Mouse (Mus musculus) forebrain, embryonic 10.5 days (tissue): Measurements from ENCODE around the gene Cactin. TPM values are rescaled to one million over a fixed set of nuclear protein-coding genes. Genes with fewer than 3 reads are reported as not detected.

Experiments used
- DNase-seq: peaks from one replicate; pipeline ENCODE4 v3.0.0-alpha.2; 2017; ENCODE audit warnings: low spot score; ENCODE audit errors: extremely low spot score
- H3K27ac ChIP-seq: fragments of 300-500 bp; sonication (generic); 2 replicates; pipeline ENCODE4 v1.5.1; 2016; ENCODE audit warnings: mild to moderate bottlenecking
- H3K27me3 ChIP-seq: fragments of 300-500 bp; sonication (generic); 2 replicates; pipeline ENCODE4 v1.6.1; 2016; ENCODE audit warnings: mild to moderate bottlenecking; ENCODE audit not compliant: poor library complexity, severe bottlenecking
- H3K36me3 ChIP-seq: fragments of 300-500 bp; sonication (generic); replicated peaks from 2 replicates; pipeline ENCODE4 v1.6.1; 2016; ENCODE audit warnings: mild to moderate bottlenecking, moderate library complexity
- H3K4me1 ChIP-seq: fragments of 300-500 bp; sonication (generic); 2 replicates; pipeline ENCODE4 v1.6.1; 2016
- H3K4me3 ChIP-seq: fragments of 300-500 bp; sonication (generic); 2 replicates; pipeline ENCODE4 v1.5.1; 2016; ENCODE audit warnings: mild to moderate bottlenecking, moderate library complexity
- H3K9me3 ChIP-seq: fragments of 300-500 bp; sonication (generic); 2 replicates; pipeline ENCODE4 v1.6.1; 2016; ENCODE audit warnings: mild to moderate bottlenecking, moderate library complexity
- WGBS: fragments of 180-500 bp; shearing (Covaris S2); methylation state at CpG from one replicate; pipeline ENCODE4 v1.1.7; 2016; 5-methylcytosine and 5-hydroxymethylcytosine counted together
- polyA plus RNA-seq: library from polyadenylated mRNA; unstranded; fragments of >200 nt; fragmentation: Nextera tagmentation; extraction: Ambion mirVana; gene quantifications from 2 replicates; pipeline ENCODE4 v1.2.1, GENCODE M21; 2016

Cactin gene
- polyA plus RNA-seq, 1 experiment from 2014 or later = 56.0 TPM

GRCm38 (mm10) chr10:81314201-81314600 lies 6.7 kb upstream of the Cactin start:
- no peak for DNase-seq
- 0 out of 2 replicates have a peak, but pooled peaks cover 8% of the 10 kb centered on the region for H3K27me3 ChIP-seq
- no peaks in the 10 kb centered on the region for H3K9me3 ChIP-seq
- peaks cover 96% of the 10 kb centered on the region for H3K36me3 ChIP-seq
- no peak overlapping the region for H3K27ac ChIP-seq
- peaks cover 42% of the 10 kb centered on the region for H3K4me1 ChIP-seq
- WGBS = 82% methylated on average over 7 of the region's 7 CpGs
- H3K4me3 ChIP-seq = no peak overlapping the region

GRCm38 (mm10) chr10:81315587-81315986 lies 5.3 kb upstream of the Cactin start:
- WGBS = 93% methylated on average over 16 of the region's 16 CpGs
- DNase-seq = no peak

GRCm38 (mm10) chr10:81316338-81317060 lies 4.4 kb upstream of the Cactin start:
- H3K36me3 ChIP-seq = peaks cover 73% of the 10 kb centered on the region

More at GRCm38 (mm10) chr10:81315587-81315986, 5.3 kb upstream of the Cactin start:
- peaks cover 82% of the 10 kb centered on the region for H3K36me3 ChIP-seq
- H3K27me3 ChIP-seq = 0 out of 2 replicates have a peak, but pooled peaks cover 8% of the 10 kb centered on the region
- H3K4me3 ChIP-seq = no peak overlapping the region
- H3K27ac ChIP-seq = no peak overlapping the region
- H3K4me1 ChIP-seq = peaks cover 50% of the 10 kb centered on the region
- H3K9me3 ChIP-seq = no peaks in the 10 kb centered on the region

GRCm38 (mm10) chr10:81317273-81317672 lies 3.6 kb upstream of the Cactin start:
- H3K4me1 ChIP-seq = peaks cover 58% of the 10 kb centered on the region
- peak overlapping the region; percentile 33 for H3K4me3 ChIP-seq
- 9% methylated on average over 20 of the region's 20 CpGs for WGBS
- H3K9me3 ChIP-seq = no peaks in the 10 kb centered on the region
- DNase-seq = no peak
- H3K36me3 ChIP-seq = peaks cover 68% of the 10 kb centered on the region
- peak overlapping the region; percentile 73 for H3K27ac ChIP-seq
- H3K27me3 ChIP-seq = 0 out of 2 replicates have a peak, but pooled peaks cover 8% of the 10 kb centered on the region

More at GRCm38 (mm10) chr10:81316338-81317060, 4.4 kb upstream of the Cactin start:
- no peak for DNase-seq
- H3K4me3 ChIP-seq = peak overlapping the region; percentile 33
- 35% methylated on average over 16 of the region's 16 CpGs for WGBS
- H3K9me3 ChIP-seq = no peaks in the 10 kb centered on the region
- peaks cover 50% of the 10 kb centered on the region for H3K4me1 ChIP-seq
- H3K27me3 ChIP-seq = 0 out of 2 replicates have a peak, but pooled peaks cover 8% of the 10 kb centered on the region
- peak overlapping the region; percentile 73 for H3K27ac ChIP-seq

GRCm38 (mm10) chr10:81318589-81319329 lies 2.1 kb upstream of the Cactin start:
- H3K27ac ChIP-seq = peak overlapping the region; percentile 97
- WGBS = 92% methylated on average over 13 of the region's 13 CpGs
- H3K36me3 ChIP-seq = peaks cover 68% of the 10 kb centered on the region
- H3K9me3 ChIP-seq = no peaks in the 10 kb centered on the region
- H3K27me3 ChIP-seq = 0 out of 2 replicates have a peak, but pooled peaks cover 8% of the 10 kb centered on the region
- DNase-seq = no peak
- H3K4me1 ChIP-seq = peaks cover 64% of the 10 kb centered on the region
- peak overlapping the region; percentile 96 for H3K4me3 ChIP-seq

- Histone ChIP-seq H3K27me3 (0 out of 2 replicates have a peak, but pooled peaks cover 8% of the 10 kb centered on the region), H3K4me3 (peak overlapping the region; percentile 96), H3K4me1 (peaks cover 65% of the 10 kb centered on the region), H3K27ac (peak overlapping the region; percentile 97), H3K9me3 (no peaks in the 10 kb centered on the region), H3K36me3 (peaks cover 68% of the 10 kb centered on the region)
- no peak for DNase-seq
- 46% methylated on average over 8 of the region's 8 CpGs for WGBS
These were observed 1.6 kb upstream of the Cactin start for GRCm38 (mm10) chr10:81319330-81319699.

- WGBS = 3% methylated on average over 38 of the region's 38 CpGs
- Histone ChIP-seq H3K9me3 (no peaks in the 10 kb centered on the region), H3K36me3 (peaks cover 68% of the 10 kb centered on the region), H3K27me3 (0 out of 2 replicates have a peak, but pooled peaks cover 8% of the 10 kb centered on the region), H3K4me1 (peaks cover 65% of the 10 kb centered on the region), H3K4me3 (peak overlapping the region; percentile 96), H3K27ac (peak overlapping the region; percentile 97)
- peak; percentile 98 for DNase-seq
These were observed 958 bp upstream of the Cactin start for GRCm38 (mm10) chr10:81319741-81320549.

- no peak for DNase-seq
- no peaks in the 10 kb centered on the region for H3K9me3 ChIP-seq
- peak overlapping the region; percentile 96 for H3K4me3 ChIP-seq
- peaks cover 52% of the 10 kb centered on the region for H3K4me1 ChIP-seq
- 0 out of 2 replicates have a peak, but pooled peaks cover 8% of the 10 kb centered on the region for H3K27me3 ChIP-seq
- WGBS = 4% methylated on average over 20 of the region's 20 CpGs
- peak overlapping the region; percentile 97 for H3K27ac ChIP-seq
- peaks cover 68% of the 10 kb centered on the region for H3K36me3 ChIP-seq
These were observed 533 bp downstream of the Cactin start for GRCm38 (mm10) chr10:81321436-81321835.

- Histone ChIP-seq H3K27me3 (0 out of 2 replicates have a peak, but pooled peaks cover 3% of the 10 kb centered on the region), H3K36me3 (peaks cover 69% of the 10 kb centered on the region), H3K27ac (no peak overlapping the region), H3K9me3 (no peaks in the 10 kb centered on the region), H3K4me3 (peak overlapping the region; percentile 96), H3K4me1 (peaks cover 42% of the 10 kb centered on the region)
- 95% methylated on average over 27 of the region's 27 CpGs for WGBS
- DNase-seq = no peak
These were observed 1.5 kb downstream of the Cactin start for GRCm38 (mm10) chr10:81322444-81322843.

- WGBS = 94% methylated on average over 23 of the region's 23 CpGs
- Histone ChIP-seq H3K4me1 (peaks cover 41% of the 10 kb centered on the region), H3K36me3 (peaks cover 68% of the 10 kb centered on the region), H3K4me3 (peak overlapping the region; percentile 96), H3K9me3 (no peaks in the 10 kb centered on the region), H3K27ac (no peak overlapping the region), H3K27me3 (no peaks in the 10 kb centered on the region)
- DNase-seq = no peak
These were observed 2.4 kb downstream of the Cactin start for GRCm38 (mm10) chr10:81323141-81323775.

GRCm38 (mm10) chr10:81323791-81324530 lies 3.1 kb downstream of the Cactin start:
- DNase-seq = no peak
- H3K4me3 ChIP-seq = peak overlapping the region; percentile 18
- peaks cover 67% of the 10 kb centered on the region for H3K36me3 ChIP-seq
- no peak overlapping the region for H3K27ac ChIP-seq
- WGBS = 94% methylated on average over 18 of the region's 18 CpGs
- H3K9me3 ChIP-seq = no peaks in the 10 kb centered on the region
- H3K27me3 ChIP-seq = no peaks in the 10 kb centered on the region
- H3K4me1 ChIP-seq = peaks cover 41% of the 10 kb centered on the region
